Mouse (Mus musculus) gastrocnemius, postnatal 4 days (tissue): ENCODE data around the gene Sv2b. TPM values are rescaled to one million over a fixed set of nuclear protein-coding genes. Genes with fewer than 3 reads are reported as not detected.
"Not testable (repeated sequence)": the region's sequence is repeated elsewhere in the genome, so short reads cannot be mapped to it uniquely, and the experiment has no call there.

Experiments used
- DNase-seq, 2 experiments: peaks; one replicate each; pipeline ENCODE4 v3.0.0; 2021 to 2022; ENCODE audit warnings: low spot score in 2 of 2, mixed read lengths in 2 of 2
- long read RNA-seq, 2 experiments: library from polyadenylated mRNA; stranded (forward); transcript quantifications; one replicate each; pipeline ENCODE4 v2.0.0; 2021
- total RNA-seq, 2 experiments: library from RNA; stranded (reverse); gene quantifications; 2 replicates each; pipeline ENCODE4 v1.2.3; 2021

Gene Sv2b
- 1 to 10 TPM; 2.4 to 3.5 TPM for total RNA-seq
- long read RNA-seq, experiment 1, full-length matches to known transcripts: 1 of 3 reads
- long read RNA-seq, experiment 1, partial matches to known transcripts: 0 of 3 reads
- long read RNA-seq, experiment 1, other reads (novel, unspliced or antisense): 2 of 3 reads
- long read RNA-seq, experiment 2, full-length matches to known transcripts: 2 of 3 reads
- long read RNA-seq, experiment 2, partial matches to known transcripts: 1 of 3 reads
- long read RNA-seq, experiment 2, other reads (novel, unspliced or antisense): 0 of 3 reads

- DNase-seq: peak; percentile 16 to 18
These were observed at the start of gene Sv2b for GRCm38 (mm10) chr7:75308457-75309312. Gene Sv2b (minus strand): TSS chr7:75309262.

GRCm38 (mm10) chr7:75358284-75358851 lies 49.3 kb upstream of the Sv2b start:
- DNase-seq: no peak

DNA sequence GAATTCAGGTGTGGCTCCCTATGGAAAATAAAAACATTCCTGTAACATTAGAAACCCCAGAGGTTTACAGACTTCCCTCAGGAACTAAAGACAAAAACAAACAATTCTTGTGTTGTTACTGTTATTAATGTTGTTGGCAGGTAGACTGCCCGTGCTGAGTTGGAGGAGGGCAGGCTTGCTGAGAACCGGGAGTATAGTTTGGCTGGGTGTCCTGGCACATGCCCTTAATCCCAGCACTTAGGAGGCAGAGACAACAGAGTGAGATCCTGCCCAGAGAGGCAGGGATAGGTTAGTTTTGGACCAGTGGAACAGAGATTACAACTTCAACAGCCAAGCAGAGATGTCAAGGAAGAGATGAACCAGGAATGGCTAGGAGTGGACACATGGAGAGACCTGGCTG lies 46.5 kb upstream of the Sv2b start:
- DNase-seq: no peak

DNA sequence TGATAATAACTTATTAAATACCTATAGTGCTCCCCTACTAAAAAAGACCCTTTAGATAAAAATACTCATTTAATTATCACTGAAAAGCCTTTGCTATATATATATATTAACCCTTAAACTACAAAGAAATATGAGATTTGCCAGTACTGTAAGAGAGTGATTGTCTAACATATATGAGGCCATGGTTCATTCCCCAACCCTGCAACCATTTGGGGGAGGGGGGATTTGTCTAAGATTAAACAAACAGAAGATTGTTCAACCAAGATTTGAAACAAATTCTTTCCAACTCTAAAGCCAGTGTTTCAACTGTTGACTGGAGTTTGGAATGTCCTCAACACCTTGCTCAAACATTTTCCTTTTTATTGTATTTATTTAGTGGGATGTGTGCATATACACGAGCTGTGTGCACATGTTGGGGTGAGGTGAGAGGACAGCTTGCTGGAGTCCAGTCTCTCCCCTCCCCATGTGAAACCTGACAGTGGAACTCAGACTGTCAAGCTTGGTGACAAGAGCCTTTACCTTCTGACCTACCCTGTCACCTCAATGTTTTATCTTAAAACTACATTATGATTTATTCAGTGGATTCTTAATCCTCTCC lies 43.8 kb upstream of the Sv2b start:
- DNase-seq: no peak

GRCm38 (mm10) chr7:75350172-75350571 lies 41.1 kb upstream of the Sv2b start:
- no peak for DNase-seq

DNA sequence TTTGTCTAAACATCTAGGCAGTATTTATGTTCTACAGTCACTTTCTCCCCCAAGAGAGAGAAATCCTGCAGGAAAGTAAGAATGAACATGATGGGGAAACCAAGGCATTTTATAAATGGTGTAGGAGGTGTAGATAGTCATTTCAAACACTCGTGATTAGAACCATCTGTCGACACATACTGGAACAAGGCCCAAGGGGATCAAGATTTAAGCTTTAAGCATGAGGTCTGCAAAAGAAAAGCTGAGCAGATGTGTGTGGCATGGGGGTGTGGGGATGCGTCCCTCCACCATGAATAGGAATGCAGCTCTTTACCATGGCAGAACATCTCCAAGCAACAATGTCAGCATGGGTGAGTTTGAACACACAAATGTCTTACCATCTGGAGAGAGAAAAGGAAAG lies 23.2 kb upstream of the Sv2b start:
- DNase-seq: no peak

DNA sequence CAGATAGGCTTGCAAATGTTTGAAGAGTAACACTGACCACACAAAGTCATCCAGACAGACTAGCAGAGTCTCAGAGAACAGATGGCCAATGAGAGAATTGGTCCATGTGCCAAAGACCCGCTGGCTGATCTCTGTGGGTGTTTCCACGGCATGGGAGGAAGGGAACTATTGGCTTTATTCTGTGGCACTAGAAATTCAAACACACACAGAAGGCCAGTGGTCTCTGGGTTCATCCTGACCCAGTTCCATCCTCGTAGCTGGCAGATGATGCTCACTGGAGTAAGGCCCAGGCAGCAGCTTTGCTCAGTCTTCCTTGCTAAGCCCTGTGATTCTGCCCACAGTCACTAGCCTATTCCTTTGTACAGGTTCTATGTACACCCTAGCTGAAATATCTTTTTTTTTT lies 20.7 kb upstream of the Sv2b start:
- no peak for DNase-seq

DNA sequence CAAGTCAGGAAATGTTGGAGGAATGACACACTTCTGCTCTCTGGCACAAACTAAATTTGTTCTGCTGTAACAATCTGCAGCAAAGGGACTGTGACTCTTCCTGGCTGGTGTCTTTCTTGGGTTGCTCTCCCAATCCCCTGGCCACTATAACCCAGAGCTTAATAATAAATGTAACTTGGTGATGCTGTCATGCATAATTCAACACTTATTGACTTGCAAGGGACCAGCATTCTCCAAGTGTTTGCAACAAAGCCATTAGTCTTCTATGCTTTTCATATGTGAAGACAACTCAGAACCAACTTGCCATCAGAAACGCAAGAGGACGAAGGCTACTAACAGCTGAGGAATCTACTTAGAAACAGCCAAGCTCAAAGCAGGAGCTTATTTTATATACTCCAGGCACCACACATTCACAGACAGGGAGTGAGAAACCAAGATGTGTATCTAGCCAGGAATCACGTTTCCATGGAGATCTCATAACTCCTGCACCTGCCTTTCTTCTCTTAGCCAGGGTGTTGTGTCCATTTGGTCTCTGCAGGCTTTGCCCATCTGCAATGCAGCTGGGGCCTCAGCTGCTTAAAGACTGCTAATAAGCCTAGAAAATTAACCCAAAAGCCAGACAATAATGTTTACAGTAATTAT lies 19.8 kb upstream of the Sv2b start:
- no peak for DNase-seq

GRCm38 (mm10) chr7:75325273-75325672 lies 16.2 kb upstream of the Sv2b start:
- DNase-seq: no peak

GRCm38 (mm10) chr7:75322742-75323141 lies 13.7 kb upstream of the Sv2b start:
- DNase-seq: not testable (repeated sequence)

DNA sequence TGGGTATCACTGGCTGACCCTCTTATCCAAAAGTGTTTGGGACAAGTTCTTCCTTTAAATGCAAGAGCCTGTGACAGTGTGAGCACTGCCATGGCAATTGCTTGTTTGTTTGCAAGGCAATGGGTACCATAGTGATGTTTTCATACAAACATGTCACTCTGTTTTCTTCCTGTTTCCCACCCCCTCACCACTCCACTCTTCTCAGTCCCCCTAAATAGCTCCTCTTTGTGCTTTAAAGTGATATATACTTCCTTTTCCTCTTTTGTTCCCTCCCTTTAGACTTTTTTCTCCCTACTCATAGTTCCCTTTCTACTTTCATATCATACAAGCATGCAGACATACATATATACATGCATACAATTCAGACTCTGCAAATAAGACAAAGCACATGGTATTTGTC lies 10.9 kb upstream of the Sv2b start:
- DNase-seq: no peak

- DNase-seq: no peak
These were observed 9.3 kb upstream of the Sv2b start for GRCm38 (mm10) chr7:75318320-75318719.

GRCm38 (mm10) chr7:75314873-75315272 lies 5.8 kb upstream of the Sv2b start:
- DNase-seq: no peak

DNA sequence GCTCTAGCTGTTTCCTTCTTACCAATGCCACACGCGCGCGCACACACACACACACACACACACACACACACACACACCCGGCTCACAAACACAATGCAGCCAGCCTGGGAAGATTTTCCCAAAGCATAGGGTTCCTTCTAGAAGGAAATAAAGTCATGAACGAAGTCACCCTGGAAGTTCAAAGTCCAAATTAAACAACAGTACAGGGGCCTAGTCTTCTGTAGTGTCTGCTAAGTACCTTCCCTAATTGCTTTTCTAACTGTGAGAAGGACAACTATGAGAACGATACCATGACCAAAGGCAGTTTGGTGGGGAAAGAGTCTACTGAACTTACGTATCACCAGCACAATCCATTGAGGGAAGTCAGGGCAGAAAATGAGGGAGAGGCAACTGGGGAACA lies 508 bp upstream of the Sv2b start:
- no peak for DNase-seq

- no peak for DNase-seq
These were observed 964 bp downstream of the Sv2b start for GRCm38 (mm10) chr7:75308140-75308456.

GRCm38 (mm10) chr7:75307570-75308087 lies 1.4 kb downstream of the Sv2b start:
- DNase-seq: no peak

DNA sequence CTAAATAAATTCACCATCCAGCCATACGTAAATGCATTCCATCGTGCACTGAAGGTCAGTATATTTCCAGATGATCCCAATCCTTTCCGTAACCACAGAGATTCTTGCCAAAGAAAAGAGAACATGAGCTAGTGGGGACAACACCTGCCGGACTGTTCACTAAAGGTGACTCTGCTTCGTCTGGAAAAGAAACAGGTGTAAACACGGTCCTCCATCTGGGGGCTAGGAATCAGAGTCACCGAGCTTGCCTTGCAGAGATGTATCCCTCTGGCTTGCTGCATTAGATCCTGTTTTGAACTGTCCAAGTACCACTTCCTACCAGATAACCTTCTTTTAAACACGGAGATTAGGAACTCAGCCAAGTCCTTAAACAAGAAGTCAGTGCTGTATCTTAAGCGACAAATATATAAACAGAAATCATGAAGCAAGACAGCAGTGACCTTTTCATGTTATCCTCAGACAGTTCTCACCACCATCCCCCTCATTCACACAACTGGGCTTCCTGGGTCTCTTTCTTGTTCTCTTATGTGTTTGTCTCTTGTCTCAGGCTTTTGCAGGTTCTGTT lies 3.1 kb downstream of the Sv2b start:
- DNase-seq: no peak

GRCm38 (mm10) chr7:75302523-75303215 lies 6.4 kb downstream of the Sv2b start:
- no peak for DNase-seq

DNA sequence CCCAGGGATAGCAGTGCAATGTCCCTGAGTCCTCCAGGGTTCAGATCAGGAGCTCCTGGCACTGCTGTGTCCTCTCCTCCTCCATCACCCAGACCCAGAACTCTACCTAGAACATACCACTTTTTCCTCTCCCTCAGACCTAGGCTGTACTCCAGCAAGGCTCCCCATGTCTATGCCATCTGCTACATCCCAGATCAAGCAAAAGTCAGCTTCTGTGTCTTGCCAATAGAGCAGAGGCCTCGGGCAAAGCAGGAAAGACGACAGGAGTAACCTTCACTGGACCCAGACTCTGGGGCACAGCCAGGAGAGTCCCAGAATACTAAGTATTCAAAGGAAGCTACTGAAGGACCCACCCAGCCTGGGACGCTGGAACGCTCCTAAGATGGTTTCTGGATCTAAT lies 9.8 kb downstream of the Sv2b start:
- DNase-seq: no peak

DNA sequence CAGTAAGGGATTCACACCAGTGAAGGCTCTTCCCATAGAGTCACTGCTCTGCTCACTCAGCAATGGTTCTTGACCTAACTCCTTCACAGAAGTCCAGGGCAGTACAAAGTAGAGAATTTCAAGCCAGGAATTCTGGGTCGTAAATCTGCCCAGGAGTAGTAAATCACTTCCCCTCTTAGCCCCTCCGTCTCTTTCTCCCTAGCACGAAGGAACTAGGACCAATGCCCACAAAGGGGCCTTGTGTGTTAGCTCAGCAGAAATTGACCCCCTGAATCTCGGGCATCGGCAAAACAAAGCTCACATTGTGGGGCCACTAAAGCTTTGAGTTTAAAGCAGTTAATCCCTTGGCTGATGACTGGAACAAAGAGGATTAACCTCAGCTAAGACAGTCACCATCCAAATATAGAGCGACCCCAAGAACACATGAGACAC lies 12.4 kb downstream of the Sv2b start:
- DNase-seq: no peak
